Mouse (Mus musculus): ENCODE data around the gene Cdc42bpa. TPM values are rescaled to one million over a fixed set of nuclear protein-coding genes. Genes with fewer than 3 reads are reported as not detected.

Cdc42bpa gene
- polyA plus RNA-seq, 1 experiment = 6.6 TPM

DNA sequence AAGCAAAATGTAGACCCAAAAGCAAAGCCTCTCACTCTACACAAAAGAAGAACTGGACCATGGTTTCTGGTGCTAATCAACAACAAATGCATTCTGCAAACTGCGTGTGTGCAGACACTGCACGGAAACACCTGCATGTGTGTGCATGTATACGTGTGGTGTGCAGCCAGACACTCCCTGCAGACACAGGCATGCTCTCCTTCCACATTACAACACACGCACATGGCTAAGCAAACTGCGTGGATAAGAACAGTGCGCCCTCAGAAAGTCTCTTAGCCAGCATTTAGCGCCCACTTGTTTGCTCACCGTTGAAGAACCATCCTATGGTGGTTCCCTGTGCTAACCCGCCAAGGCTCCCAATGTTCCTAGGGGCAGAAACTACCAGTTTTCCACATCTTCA, 233.8 kb downstream of the Cdc42bpa start:
- Histone ChIP-seq H3K4me3 (ENCODE audit: low read depth, low read length) (peak overlapping the region; percentile 26), H3K36me3 (ENCODE audit: control insufficient read depth, insufficient read depth, low read length) (no peaks in the 10 kb centered on the region), H3K4me1 (ENCODE audit: control insufficient read depth, insufficient read depth, insufficient read length, low read length) (peaks cover 22% of the 10 kb centered on the region), H3K27ac (ENCODE audit: insufficient read depth, low read depth, low read length) (peak overlapping the region; percentile 77), H3K27me3 (ENCODE audit: control insufficient read depth, insufficient read depth, low read length) (no peaks in the 10 kb centered on the region)
- TF ChIP-seq POLR2A (IDR thresholded peaks at IDR 0.05; ENCODE audit: low read depth, low read length) = no peak
- TF ChIP-seq CTCF (IDR thresholded peaks at IDR 0.05; ENCODE audit: extremely low read depth, insufficient read length, insufficient replicate concordance, low read depth, low read length) = no peak
- 29% methylated on average over 9 of the region's 9 CpGs for WGBS

GRCm38 (mm10) chr1:180194781-180195471, 234.7 kb downstream of the Cdc42bpa start:
- Histone ChIP-seq H3K27me3 (ENCODE audit: control insufficient read depth, insufficient read depth, low read length) (no peaks in the 10 kb centered on the region), H3K4me3 (ENCODE audit: low read depth, low read length) (peak overlapping the region; percentile 84), H3K27ac (ENCODE audit: insufficient read depth, low read depth, low read length) (peak overlapping the region; percentile 77), H3K4me1 (ENCODE audit: control insufficient read depth, insufficient read depth, insufficient read length, low read length) (peaks cover 22% of the 10 kb centered on the region), H3K36me3 (ENCODE audit: control insufficient read depth, insufficient read depth, low read length) (no peaks in the 10 kb centered on the region)
- TF ChIP-seq CTCF (IDR thresholded peaks at IDR 0.05; ENCODE audit: extremely low read depth, insufficient read length, insufficient replicate concordance, low read depth, low read length) (no peak), POLR2A (IDR thresholded peaks at IDR 0.05; ENCODE audit: low read depth, low read length) (no peak)
- WGBS = 7% methylated on average over 9 of the region's 9 CpGs

DNA sequence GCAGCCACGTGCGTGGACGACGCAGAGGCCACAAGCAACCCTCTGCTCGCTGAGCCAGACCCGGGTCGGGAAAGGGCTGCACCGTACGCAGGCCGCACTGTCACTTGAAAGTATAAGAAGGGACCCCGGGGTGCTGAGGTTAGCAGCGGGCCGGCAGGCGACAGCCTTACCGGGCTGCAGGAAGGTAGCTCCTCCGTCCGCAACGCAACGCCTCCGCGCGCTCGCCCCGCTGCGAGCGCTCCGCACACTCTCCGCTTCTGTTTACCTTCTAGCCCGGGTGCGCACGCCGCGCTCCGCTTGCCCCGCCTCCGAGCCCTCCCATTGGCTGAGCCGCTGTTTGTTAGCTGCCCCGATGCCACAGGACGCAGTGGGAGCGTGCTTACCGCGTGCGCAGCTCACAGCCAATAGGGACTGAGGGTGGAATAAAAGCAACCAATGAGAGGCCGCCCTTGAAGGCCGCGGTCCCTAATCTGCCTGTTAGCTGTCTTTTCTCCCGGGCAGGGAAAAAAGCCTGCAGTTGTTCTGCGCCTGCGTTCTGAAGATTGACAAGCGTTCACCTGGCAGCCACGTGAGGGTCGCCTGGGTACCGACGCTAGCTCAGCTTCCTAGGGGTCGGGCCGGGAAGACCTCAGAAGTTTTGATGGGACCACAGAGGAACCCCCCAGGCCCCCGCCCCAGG, 235.6 kb downstream of the Cdc42bpa start:
- H3K4me3 ChIP-seq (ENCODE audit: low read depth, low read length) = peak overlapping the region; percentile 84
- peak overlapping the region; percentile 77 for H3K27ac ChIP-seq (ENCODE audit: insufficient read depth, low read depth, low read length)
- H3K4me1 ChIP-seq (ENCODE audit: control insufficient read depth, insufficient read depth, insufficient read length, low read length) = peaks cover 22% of the 10 kb centered on the region
- no peaks in the 10 kb centered on the region for H3K27me3 ChIP-seq (ENCODE audit: control insufficient read depth, insufficient read depth, low read length)
- no peaks in the 10 kb centered on the region for H3K36me3 ChIP-seq (ENCODE audit: control insufficient read depth, insufficient read depth, low read length)
- under 1% methylated on average over 57 of the region's 57 CpGs for WGBS
- TF ChIP-seq POLR2A (IDR thresholded peaks at IDR 0.05; ENCODE audit: low read depth, low read length) (peak; percentile 79), CTCF (IDR thresholded peaks at IDR 0.05; ENCODE audit: extremely low read depth, insufficient read length, insufficient replicate concordance, low read depth, low read length) (no peak)

- TF ChIP-seq CTCF (IDR thresholded peaks at IDR 0.05; ENCODE audit: extremely low read depth, insufficient read length, insufficient replicate concordance, low read depth, low read length) = no peak
- no peak for TF ChIP-seq POLR2A (IDR thresholded peaks at IDR 0.05; ENCODE audit: low read depth, low read length)
- Histone ChIP-seq H3K4me3 (ENCODE audit: low read depth, low read length) (no peak overlapping the region), H3K27me3 (ENCODE audit: control insufficient read depth, insufficient read depth, low read length) (no peaks in the 10 kb centered on the region), H3K36me3 (ENCODE audit: control insufficient read depth, insufficient read depth, low read length) (no peaks in the 10 kb centered on the region), H3K27ac (ENCODE audit: insufficient read depth, low read depth, low read length) (no peak overlapping the region), H3K4me1 (ENCODE audit: control insufficient read depth, insufficient read depth, insufficient read length, low read length) (peaks cover 17% of the 10 kb centered on the region)
- WGBS = 88% methylated on average over 9 of the region's 9 CpGs
Measured at GRCm38 (mm10) chr1:180196508-180196907, 236.2 kb downstream of the Cdc42bpa start.

GRCm38 (mm10) chr1:180197956-180198355, 237.7 kb downstream of the Cdc42bpa start:
- TF ChIP-seq POLR2A (IDR thresholded peaks at IDR 0.05; ENCODE audit: low read depth, low read length) = no peak
- TF ChIP-seq CTCF (IDR thresholded peaks at IDR 0.05; ENCODE audit: extremely low read depth, insufficient read length, insufficient replicate concordance, low read depth, low read length) = no peak
- WGBS = 77% methylated on average over 3 of the region's 3 CpGs
- H3K27ac ChIP-seq (ENCODE audit: insufficient read depth, low read depth, low read length) = no peak overlapping the region

DNA sequence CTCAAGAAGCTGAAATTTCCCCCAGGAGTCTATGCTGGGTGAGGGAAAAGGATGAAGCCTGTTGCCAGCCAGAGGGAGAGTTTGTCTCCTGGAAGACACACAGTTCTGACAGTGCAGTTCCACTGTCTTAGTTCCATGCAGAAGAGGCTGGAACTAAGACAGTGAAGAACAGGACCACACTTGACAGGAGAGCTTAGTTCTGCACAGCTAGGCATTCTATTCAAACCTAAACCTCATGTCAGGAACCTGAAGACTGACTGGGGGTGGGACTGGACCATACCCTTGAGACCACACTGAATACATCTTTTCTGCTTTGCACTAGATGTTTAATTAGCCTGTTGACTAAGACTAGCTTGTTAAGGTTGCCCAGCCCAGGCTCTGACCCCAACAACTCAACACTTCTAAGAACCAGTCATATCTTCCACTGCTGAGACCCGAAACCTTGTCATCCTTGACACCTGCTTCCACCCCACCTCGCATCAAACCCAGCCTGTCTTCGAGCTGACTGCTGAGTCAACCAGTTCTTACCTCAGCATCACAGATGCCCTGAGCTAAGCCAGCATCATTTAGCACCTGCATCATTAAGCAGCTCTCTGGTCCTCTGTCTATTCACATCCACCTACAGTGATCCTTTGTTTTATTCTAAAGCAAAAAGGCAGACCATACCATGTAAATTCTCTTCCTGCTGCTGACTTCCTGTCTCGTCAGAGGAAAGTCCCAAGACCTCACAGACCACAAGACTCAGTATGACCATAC, 238.9 kb downstream of the Cdc42bpa start, which contains the start of gene Coq8a:
Gene Coq8a, minus strand, starts transcription at position 644 of the 756 bp plus-strand sequence.
- Histone ChIP-seq H3K36me3 (ENCODE audit: control insufficient read depth, insufficient read depth, low read length) (no peaks in the 10 kb centered on the region), H3K27me3 (ENCODE audit: control insufficient read depth, insufficient read depth, low read length) (no peaks in the 10 kb centered on the region), H3K27ac (ENCODE audit: insufficient read depth, low read depth, low read length) (peak within 1 kb of the TSS; percentile 47), H3K4me3 (ENCODE audit: low read depth, low read length) (no peak within 1 kb of the TSS), H3K4me1 (ENCODE audit: control insufficient read depth, insufficient read depth, insufficient read length, low read length) (peaks cover 7% of the 10 kb centered on the region; the same call in 1 of the 2 replicates)
- WGBS = 69% methylated on average over 4 of the region's 4 CpGs
- TF ChIP-seq POLR2A (IDR thresholded peaks at IDR 0.05; ENCODE audit: low read depth, low read length) (no peak), CTCF (IDR thresholded peaks at IDR 0.05; ENCODE audit: extremely low read depth, insufficient read length, insufficient replicate concordance, low read depth, low read length) (no peak)

More at GRCm38 (mm10) chr1:180197956-180198355, 237.7 kb downstream of the Cdc42bpa start:
- H3K36me3 ChIP-seq (ENCODE audit: control insufficient read depth, insufficient read depth, low read length) = no peaks in the 10 kb centered on the region
- peaks cover 9% of the 10 kb centered on the region for H3K4me1 ChIP-seq (ENCODE audit: control insufficient read depth, insufficient read depth, insufficient read length, low read length)
- H3K27me3 ChIP-seq (ENCODE audit: control insufficient read depth, insufficient read depth, low read length) = no peaks in the 10 kb centered on the region
- no peak overlapping the region for H3K4me3 ChIP-seq (ENCODE audit: low read depth, low read length)
